Mouse (Mus musculus): Measurements from ENCODE around the gene Krtap9-3. TPM values are rescaled to one million over a fixed set of nuclear protein-coding genes. Genes with fewer than 3 reads are reported as not detected.
"Not testable (repeated sequence)": the region's sequence is repeated elsewhere in the genome, so short reads cannot be mapped to it uniquely, and the experiment has no call there.

Krtap9-3 gene
- total RNA-seq (2021): not detected
- long read RNA-seq, experiment 1: 0 reads
- long read RNA-seq, experiment 2: 0 reads

- DNase-seq; H3K4me3 ChIP-seq; intact Hi-C loops (cut with DNase I); H3K27ac ChIP-seq: not testable (repeated sequence)
These were observed at the start of gene Krtap9-3 for GRCm38 (mm10) chr11:99597742-99598141. Gene Krtap9-3, minus strand, starts transcription at chr11:99598105.

GRCm38 (mm10) chr11:99646444-99646843, 48.5 kb upstream of the Krtap9-3 start:
- DNase-seq: peak; percentile 19
- Histone ChIP-seq H3K27ac (no peak overlapping the region), H3K4me3 (no peak overlapping the region; the same call in 1 of the 2 replicates)
- TF ChIP-seq CTCF (IDR thresholded peaks at IDR 0.05): no peak
- intact Hi-C loops (cut with DNase I): no loop called here

- no peak for TF ChIP-seq CTCF (IDR thresholded peaks at IDR 0.05)
- Histone ChIP-seq H3K4me3 (no peak overlapping the region), H3K27ac (no peak overlapping the region)
- DNase-seq: no peak
- intact Hi-C loops (cut with DNase I): no loop called here
These were observed 46.4 kb upstream of the Krtap9-3 start for GRCm38 (mm10) chr11:99644351-99644750.

GRCm38 (mm10) chr11:99643635-99644139, 45.8 kb upstream of the Krtap9-3 start, which contains the start of gene Krtap4-7:
Gene Krtap4-7, minus strand, starts transcription at chr11:99644089.
- intact Hi-C loops (cut with DNase I); H3K27ac ChIP-seq; H3K4me3 ChIP-seq; DNase-seq: not testable (repeated sequence)

- no peak for TF ChIP-seq CTCF (IDR thresholded peaks at IDR 0.05)
- intact Hi-C loops (cut with DNase I): no loop called here
- Histone ChIP-seq H3K4me3 (no peak overlapping the region), H3K27ac (no peak overlapping the region)
- no peak for DNase-seq
These were observed 43.0 kb upstream of the Krtap9-3 start for GRCm38 (mm10) chr11:99640926-99641325.

GRCm38 (mm10) chr11:99637086-99637485, 39.2 kb upstream of the Krtap9-3 start:
- no peak overlapping the region for H3K27ac ChIP-seq
- intact Hi-C loops (cut with DNase I): no loop called here
- no peak overlapping the region for H3K4me3 ChIP-seq
- DNase-seq: no peak
- no peak for TF ChIP-seq CTCF (IDR thresholded peaks at IDR 0.05)

GRCm38 (mm10) chr11:99634653-99635134, 36.8 kb upstream of the Krtap9-3 start, which contains the start of gene Krtap4-2:
Gene Krtap4-2, minus strand, starts transcription at chr11:99635084.
- intact Hi-C loops (cut with DNase I): no loop called here
- TF ChIP-seq CTCF (IDR thresholded peaks at IDR 0.05): no peak
- no peak within 1 kb of the TSS for H3K4me3 ChIP-seq
- H3K27ac ChIP-seq: no peak within 1 kb of the TSS
- no peak for DNase-seq

GRCm38 (mm10) chr11:99633293-99633692, 35.4 kb upstream of the Krtap9-3 start:
- intact Hi-C loops (cut with DNase I): no loop called here
- TF ChIP-seq CTCF (IDR thresholded peaks at IDR 0.05): no peak
- H3K4me3 ChIP-seq: no peak overlapping the region
- no peak overlapping the region for H3K27ac ChIP-seq
- no peak for DNase-seq

- no peak for TF ChIP-seq CTCF (IDR thresholded peaks at IDR 0.05)
- intact Hi-C loops (cut with DNase I): no loop called here
- no peak overlapping the region for H3K27ac ChIP-seq
- DNase-seq: no peak
- no peak overlapping the region for H3K4me3 ChIP-seq
These were observed 33.0 kb upstream of the Krtap9-3 start for GRCm38 (mm10) chr11:99630890-99631289.

- Histone ChIP-seq H3K27ac (no peak within 1 kb of the TSS), H3K4me3 (no peak within 1 kb of the TSS)
- TF ChIP-seq CTCF (IDR thresholded peaks at IDR 0.05): no peak
- intact Hi-C loops (cut with DNase I): no loop called here
- DNase-seq: no peak
These were observed 30.2 kb upstream of the Krtap9-3 start, which contains the start of gene Krtap4-1 for GRCm38 (mm10) chr11:99628138-99628537. Gene Krtap4-1, minus strand, starts transcription at chr11:99628238.

GRCm38 (mm10) chr11:99620335-99620734, 22.4 kb upstream of the Krtap9-3 start, which contains the start of gene Gm11562:
Gene Gm11562, minus strand, starts transcription at chr11:99620435.
- intact Hi-C loops (cut with DNase I): no loop called here

GRCm38 (mm10) chr11:99614796-99615363, 17.0 kb upstream of the Krtap9-3 start, which contains the start of gene Krtap2-4:
Gene Krtap2-4, minus strand, starts transcription at chr11:99614846.
- intact Hi-C loops (cut with DNase I): no loop called here
- DNase-seq: no peak
- Histone ChIP-seq H3K27ac (no peak within 1 kb of the TSS), H3K4me3 (no peak within 1 kb of the TSS)
- TF ChIP-seq CTCF (IDR thresholded peaks at IDR 0.05): no peak

More at GRCm38 (mm10) chr11:99620335-99620734, 22.4 kb upstream of the Krtap9-3 start, which contains the start of gene Gm11562:
- no peak for DNase-seq
- no peak for TF ChIP-seq CTCF (IDR thresholded peaks at IDR 0.05)
- no peak within 1 kb of the TSS for H3K4me3 ChIP-seq
- no peak within 1 kb of the TSS for H3K27ac ChIP-seq

- H3K27ac ChIP-seq; intact Hi-C loops (cut with DNase I); DNase-seq; H3K4me3 ChIP-seq: not testable (repeated sequence)
These were observed 12.2 kb upstream of the Krtap9-3 start, which contains the start of gene Gm11937 for GRCm38 (mm10) chr11:99610089-99610488. Gene Gm11937, minus strand, starts transcription at chr11:99610189.

Measured in gastrocnemius, adult 2 months (tissue).